Mouse (Mus musculus): Measurements from ENCODE around the gene Srek1. TPM values are rescaled to one million over a fixed set of nuclear protein-coding genes. Genes with fewer than 3 reads are reported as not detected.
A peak's percentile ranks its signal among the peaks of the same experiment; 100 is the strongest.

The Srek1 gene
- total RNA-seq (2022): 100 to 1,000 TPM in 1 of 4 experiments, 10 to 100 TPM in 3; 49.2 to 112 (median 77.1) TPM

- peak; percentile 88 for DNase-seq
These were observed at the start of gene Srek1 for GRCm38 (mm10) chr13:103774119-103774757. Gene Srek1 (minus strand): TSS chr13:103774608.

- DNase-seq: no peak
These were observed 47.9 kb upstream of the Srek1 start for GRCm38 (mm10) chr13:103822270-103822669.

GRCm38 (mm10) chr13:103819377-103819776, 45.0 kb upstream of the Srek1 start:
- no peak for DNase-seq

GRCm38 (mm10) chr13:103817935-103818334, 43.5 kb upstream of the Srek1 start:
- no peak for DNase-seq

GRCm38 (mm10) chr13:103807464-103807863, 33.1 kb upstream of the Srek1 start:
- DNase-seq: no peak

GRCm38 (mm10) chr13:103806210-103806851, 31.9 kb upstream of the Srek1 start:
- no peak for DNase-seq

GRCm38 (mm10) chr13:103803721-103804120, 29.3 kb upstream of the Srek1 start:
- DNase-seq: no peak

- DNase-seq: no peak
These were observed 26.6 kb upstream of the Srek1 start for GRCm38 (mm10) chr13:103801021-103801420.

GRCm38 (mm10) chr13:103794688-103795543, 20.5 kb upstream of the Srek1 start:
- DNase-seq: no peak

GRCm38 (mm10) chr13:103779922-103780585, 5.6 kb upstream of the Srek1 start:
- DNase-seq: no peak

GRCm38 (mm10) chr13:103777126-103777525, 2.7 kb upstream of the Srek1 start:
- no peak for DNase-seq

- DNase-seq: no peak
These were observed 845 bp downstream of the Srek1 start for GRCm38 (mm10) chr13:103773407-103774118.

- DNase-seq: no peak
These were observed 1.5 kb downstream of the Srek1 start for GRCm38 (mm10) chr13:103772917-103773316.

- no peak for DNase-seq
These were observed 3.6 kb downstream of the Srek1 start for GRCm38 (mm10) chr13:103770821-103771220.

GRCm38 (mm10) chr13:103767935-103768334, 6.5 kb downstream of the Srek1 start:
- no peak for DNase-seq

- no peak for DNase-seq
These were observed 10.8 kb downstream of the Srek1 start for GRCm38 (mm10) chr13:103763640-103764039.

- DNase-seq: no peak
These were observed 12.4 kb downstream of the Srek1 start for GRCm38 (mm10) chr13:103761971-103762370.

GRCm38 (mm10) chr13:103751421-103751820, 23.0 kb downstream of the Srek1 start:
- no peak for DNase-seq

GRCm38 (mm10) chr13:103745688-103746087, 28.7 kb downstream of the Srek1 start:
- DNase-seq: no peak

- no peak for DNase-seq
These were observed 29.2 kb downstream of the Srek1 start for GRCm38 (mm10) chr13:103745160-103745559.

- DNase-seq: no peak
These were observed 38.9 kb downstream of the Srek1 start for GRCm38 (mm10) chr13:103735330-103736007.

Data from adrenal gland, adult 8-10 months (tissue).